Mouse (Mus musculus): ENCODE data around the gene Scaf4.

DNA sequence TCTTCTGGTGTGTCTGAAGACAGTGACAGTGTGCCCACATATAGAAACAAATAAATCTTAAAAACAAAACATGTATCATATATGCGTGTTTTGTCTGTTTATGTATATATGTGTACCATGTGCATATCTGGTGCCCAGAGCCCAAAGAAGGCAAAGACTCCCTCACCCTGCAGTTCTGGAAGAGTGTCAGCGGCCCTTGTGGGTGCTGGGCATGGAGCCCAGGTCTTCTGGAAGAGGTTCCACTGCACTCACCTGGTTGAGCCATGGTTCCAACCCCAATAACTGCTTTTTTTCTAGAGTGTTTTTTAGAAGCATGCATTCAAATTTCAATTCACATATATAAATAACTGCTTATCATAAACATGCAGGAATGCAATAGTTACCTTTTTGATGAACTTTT, 22.5 kb downstream of the Scaf4 start:
- TF ChIP-seq CTCF (IDR thresholded peaks at IDR 0.05; ENCODE audit: extremely low read depth, insufficient read depth, low read length) (no peak), POLR2A (IDR thresholded peaks at IDR 0.05; ENCODE audit: extremely low read depth, insufficient read depth, low read length) (no peak)

Data from cortical plate, adult 2 months (tissue).